Mouse (Mus musculus): ENCODE data around the gene Tmem150b.

GRCm38 (mm10) chr7:4712594-4712993, 12.5 kb downstream of the Tmem150b start:
- no peak for TF ChIP-seq POLR2A (IDR thresholded peaks at IDR 0.05; ENCODE audit: insufficient read depth, low read depth, low read length)
- TF ChIP-seq EP300 (IDR thresholded peaks at IDR 0.05; ENCODE audit: insufficient read depth, low read depth, low read length) = no peak
- TF ChIP-seq CTCF (IDR thresholded peaks at IDR 0.05) = peak; percentile 15; the same call in 1 of the 2 replicates

Data from heart, adult 2 months (tissue).